Mouse (Mus musculus) gastrocnemius, postnatal 4 days (tissue): ENCODE measurements around the gene Pawr. TPM values are rescaled to one million over a fixed set of nuclear protein-coding genes. Genes with fewer than 3 reads are reported as not detected.

Source experiments
- DNase-seq, 2 experiments: peaks; one replicate each; pipeline ENCODE4 v3.0.0; 2021 to 2022; ENCODE audit warnings: low spot score in 2 of 2, mixed read lengths in 2 of 2
- total RNA-seq, 2 experiments: library from RNA; stranded (reverse); gene quantifications; 2 replicates each; pipeline ENCODE4 v1.2.3; 2021

Pawr gene
- total RNA-seq, 2 experiments from 2014 or later, result 2.0 TPM

- no peak for DNase-seq
Measured at GRCm38 (mm10) chr10:108352944-108353343, 21.0 kb downstream of the Pawr start.

- no peak for DNase-seq
Measured at GRCm38 (mm10) chr10:108354726-108355391, 22.9 kb downstream of the Pawr start.

- no peak for DNase-seq
Measured at GRCm38 (mm10) chr10:108355392-108355775, 23.5 kb downstream of the Pawr start.

- DNase-seq, result no peak
Measured at GRCm38 (mm10) chr10:108356601-108357187, 24.8 kb downstream of the Pawr start.

GRCm38 (mm10) chr10:108359974-108360373, 28.1 kb downstream of the Pawr start:
- no peak for DNase-seq

- DNase-seq, result no peak
Measured at GRCm38 (mm10) chr10:108360801-108361200, 28.9 kb downstream of the Pawr start.

GRCm38 (mm10) chr10:108361419-108362155, 29.7 kb downstream of the Pawr start:
- no peak for DNase-seq

- DNase-seq, result no peak
Measured at GRCm38 (mm10) chr10:108363932-108364331, 32.0 kb downstream of the Pawr start.

- DNase-seq, result no peak
Measured at GRCm38 (mm10) chr10:108364946-108365719, 33.2 kb downstream of the Pawr start.

GRCm38 (mm10) chr10:108366251-108366650, 34.3 kb downstream of the Pawr start:
- DNase-seq, result no peak

- no peak for DNase-seq
Measured at GRCm38 (mm10) chr10:108368358-108368757, 36.4 kb downstream of the Pawr start.

GRCm38 (mm10) chr10:108372258-108372657, 40.3 kb downstream of the Pawr start:
- DNase-seq, result no peak

GRCm38 (mm10) chr10:108372858-108373257, 40.9 kb downstream of the Pawr start:
- no peak for DNase-seq

- DNase-seq, result no peak
Measured at GRCm38 (mm10) chr10:108375796-108376195, 43.9 kb downstream of the Pawr start.

GRCm38 (mm10) chr10:108376366-108376765, 44.4 kb downstream of the Pawr start:
- DNase-seq, result no peak

- no peak for DNase-seq
Measured at GRCm38 (mm10) chr10:108377369-108377768, 45.4 kb downstream of the Pawr start.

- no peak for DNase-seq
Measured at GRCm38 (mm10) chr10:108378062-108378461, 46.1 kb downstream of the Pawr start.

GRCm38 (mm10) chr10:108378479-108378878, 46.6 kb downstream of the Pawr start:
- no peak for DNase-seq

- DNase-seq, result no peak
Measured at GRCm38 (mm10) chr10:108380715-108381114, 48.8 kb downstream of the Pawr start.

GRCm38 (mm10) chr10:108384153-108384769, 52.3 kb downstream of the Pawr start:
- no peak for DNase-seq

- no peak for DNase-seq
Measured at GRCm38 (mm10) chr10:108385480-108385955, 53.6 kb downstream of the Pawr start.
